Mouse (Mus musculus): ENCODE data around the gene Ankrd39.
"Not testable (repeated sequence)": the region's sequence is repeated elsewhere in the genome, so short reads cannot be mapped to it uniquely, and the experiment has no call there.

The Ankrd39 gene

GRCm38 (mm10) chr1:36554633-36555399, 7.6 kb upstream of the Ankrd39 start:
- DNase-seq (ENCODE audit: low read depth, low spot score): peak; percentile 23

GRCm38 (mm10) chr1:36552506-36552905, 5.3 kb upstream of the Ankrd39 start:
- DNase-seq (ENCODE audit: low read depth, low spot score): no peak

DNA sequence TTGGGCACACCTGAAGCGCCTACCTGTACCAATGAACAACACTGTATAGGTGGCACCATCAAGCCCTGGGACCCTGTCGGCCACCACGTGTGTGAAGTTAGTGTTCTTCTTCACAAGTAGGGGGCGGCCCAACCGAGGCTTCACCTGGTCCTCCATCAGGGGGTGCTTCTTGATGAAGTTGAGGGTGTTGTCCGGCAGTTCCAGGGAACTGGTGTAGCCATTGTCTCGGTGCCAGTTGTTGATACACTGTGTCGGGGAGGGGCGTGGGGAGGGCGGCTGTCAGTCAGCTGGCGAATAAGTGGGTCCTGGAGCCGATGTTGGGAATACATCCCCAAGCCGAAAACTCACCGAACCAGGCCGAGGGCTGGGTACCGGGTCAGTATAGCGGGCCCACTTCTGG, 4.7 kb upstream of the Ankrd39 start:
- DNase-seq (ENCODE audit: low read depth, low spot score): no peak

DNA sequence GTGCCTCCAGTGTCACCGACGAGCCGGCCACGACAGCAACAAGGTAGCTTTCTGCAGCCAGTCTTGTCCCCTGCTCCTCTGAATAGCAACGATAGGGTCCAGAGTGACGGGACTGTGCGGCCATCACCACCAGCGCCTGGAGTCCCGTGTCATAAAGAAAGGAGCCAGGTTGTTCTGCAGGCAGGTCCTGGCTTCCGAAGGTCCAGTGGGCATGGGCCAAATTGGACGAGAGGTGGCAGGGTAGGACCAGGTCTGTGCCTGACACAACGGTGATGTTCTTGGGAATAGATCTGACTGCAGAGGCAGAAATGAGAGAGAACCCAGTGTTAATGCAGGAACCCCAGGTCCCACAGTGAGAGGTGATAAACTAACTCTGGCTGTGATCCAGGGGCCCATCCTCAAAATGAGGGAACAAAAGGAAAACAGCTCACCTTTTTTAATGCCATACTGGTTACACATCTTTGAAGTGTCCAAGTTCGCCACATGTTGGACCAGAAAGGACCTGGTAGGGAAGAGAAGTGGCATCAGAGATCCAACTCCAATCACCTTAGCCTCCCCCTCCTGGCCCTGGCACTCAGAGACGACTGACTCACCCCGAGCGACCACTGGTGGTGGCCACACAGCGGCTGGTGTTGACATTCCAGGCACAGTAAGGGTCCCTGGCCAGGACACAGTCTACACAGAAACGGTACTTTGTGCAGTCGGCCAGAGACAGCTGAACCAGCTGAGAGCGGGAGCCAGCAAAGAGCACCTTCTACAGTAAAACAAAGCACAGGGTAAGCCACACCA, 3.0 kb upstream of the Ankrd39 start:
- no peak for DNase-seq (ENCODE audit: low read depth, low spot score)

- no peak for DNase-seq (ENCODE audit: low read depth, low spot score)
These were observed 2.2 kb upstream of the Ankrd39 start for GRCm38 (mm10) chr1:36549491-36549890.

- DNase-seq (ENCODE audit: low read depth, low spot score): no peak
These were observed 1.5 kb upstream of the Ankrd39 start for GRCm38 (mm10) chr1:36548771-36549170.

DNA sequence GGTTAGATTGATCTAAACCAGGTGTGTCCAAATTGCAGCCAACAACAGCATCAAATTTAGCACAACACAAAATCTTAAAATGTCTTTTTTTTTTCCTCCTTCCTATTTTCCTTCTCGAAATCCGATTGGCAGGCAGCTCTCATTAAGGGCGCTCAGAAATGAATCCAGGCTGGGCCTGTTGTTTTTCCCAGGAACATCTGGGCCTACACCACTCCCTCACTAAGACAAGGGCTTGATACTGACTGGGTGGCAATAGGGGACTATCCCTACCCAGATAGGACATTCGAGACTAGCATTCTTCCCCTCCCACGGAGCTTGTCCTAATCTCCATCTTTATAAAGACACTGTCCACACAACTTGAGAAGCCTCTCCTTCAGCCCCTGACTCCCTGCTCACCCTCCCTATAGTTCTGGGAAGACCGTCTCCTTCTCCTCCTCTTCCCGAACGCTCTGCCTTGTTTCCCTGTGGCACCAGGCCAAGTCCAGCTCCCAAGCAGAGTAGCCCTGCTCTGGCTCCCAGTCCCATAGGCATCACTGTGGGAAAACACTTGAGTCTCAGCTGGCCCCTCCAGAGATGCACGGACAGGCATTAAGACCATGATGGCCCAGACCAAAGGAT, 845 bp upstream of the Ankrd39 start:
- no peak for DNase-seq (ENCODE audit: low read depth, low spot score)

DNA sequence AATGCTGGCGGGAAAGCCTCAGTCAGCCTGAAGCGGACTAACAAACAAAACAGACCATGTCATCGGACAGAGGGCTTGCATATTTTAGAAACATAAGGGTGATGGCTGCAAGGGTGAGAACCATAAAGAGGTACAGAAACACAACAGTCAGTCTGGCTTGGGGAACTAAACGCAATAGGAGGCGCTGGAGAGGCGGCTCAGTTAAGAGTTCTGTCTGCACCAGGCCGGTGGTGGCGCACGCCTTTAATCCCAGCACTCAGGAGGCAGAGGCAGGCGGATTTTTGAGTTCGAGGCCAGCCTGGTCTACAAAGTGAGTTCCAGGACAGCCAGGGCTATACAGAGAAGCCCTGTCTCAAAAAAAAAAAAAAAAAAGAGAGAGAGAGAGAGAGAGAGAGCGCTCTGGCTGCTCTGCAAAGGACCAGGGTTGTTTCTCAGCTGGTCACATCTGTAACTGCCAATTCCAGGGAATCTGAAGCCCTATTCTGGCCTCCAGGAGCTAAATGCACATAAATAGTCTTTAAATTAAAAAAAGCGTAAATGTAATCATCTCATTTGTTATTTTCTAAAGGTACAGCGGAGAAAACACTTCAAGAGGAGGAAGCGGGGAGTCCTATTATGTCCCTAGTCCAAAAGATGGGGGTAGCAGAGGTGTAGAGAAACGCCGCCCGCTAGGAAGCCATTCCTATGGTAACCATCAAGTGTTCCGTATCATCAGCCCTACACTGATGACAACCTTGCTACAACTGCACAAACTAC, 1.2 kb downstream of the Ankrd39 start:
- DNase-seq (ENCODE audit: low read depth, low spot score): no peak

- DNase-seq (ENCODE audit: low read depth, low spot score): no peak
These were observed 1.9 kb downstream of the Ankrd39 start for GRCm38 (mm10) chr1:36545382-36545781.

DNA sequence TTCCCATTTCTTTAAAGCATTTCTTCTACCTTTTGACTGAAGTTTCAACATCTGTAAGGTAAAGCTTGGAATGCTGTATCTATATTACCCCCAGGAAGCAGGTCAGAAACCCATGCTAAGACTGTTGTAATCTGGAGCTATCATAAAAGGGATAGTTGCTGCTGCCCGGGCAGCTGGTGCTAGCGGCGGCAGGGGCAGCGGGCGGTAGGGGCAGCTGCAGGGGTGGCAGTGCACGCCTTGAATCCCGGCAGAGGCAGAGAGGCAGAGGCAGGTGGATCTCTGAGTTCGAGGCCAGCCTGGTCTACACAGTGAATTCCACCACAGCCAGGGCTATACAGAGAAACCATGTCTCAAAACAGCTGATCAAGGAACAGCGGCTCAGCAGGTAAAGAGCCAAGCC, 4.3 kb downstream of the Ankrd39 start:
- no peak for DNase-seq (ENCODE audit: low read depth, low spot score)

GRCm38 (mm10) chr1:36541844-36542243, 5.4 kb downstream of the Ankrd39 start:
- no peak for DNase-seq (ENCODE audit: low read depth, low spot score)

DNA sequence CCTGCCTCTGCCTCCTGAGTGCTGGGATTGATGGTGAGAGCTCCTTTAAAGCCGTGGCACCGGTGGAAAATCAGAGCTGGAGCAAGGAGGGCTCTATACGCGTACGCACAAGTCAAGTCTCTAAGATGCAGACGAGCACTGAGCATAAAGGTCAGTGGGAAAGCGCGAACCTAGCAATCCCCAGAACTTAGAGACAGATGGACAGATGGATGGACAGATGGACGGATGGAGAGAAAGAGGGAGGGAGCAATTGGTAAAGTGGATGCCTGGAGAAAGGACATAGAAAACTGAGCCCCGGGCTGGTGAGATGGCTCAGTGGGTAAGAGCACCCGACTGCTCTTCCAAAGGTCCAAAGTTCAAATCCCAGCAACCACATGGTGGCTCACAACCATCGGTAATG, 6.4 kb downstream of the Ankrd39 start:
- no peak for DNase-seq (ENCODE audit: low read depth, low spot score)

DNA sequence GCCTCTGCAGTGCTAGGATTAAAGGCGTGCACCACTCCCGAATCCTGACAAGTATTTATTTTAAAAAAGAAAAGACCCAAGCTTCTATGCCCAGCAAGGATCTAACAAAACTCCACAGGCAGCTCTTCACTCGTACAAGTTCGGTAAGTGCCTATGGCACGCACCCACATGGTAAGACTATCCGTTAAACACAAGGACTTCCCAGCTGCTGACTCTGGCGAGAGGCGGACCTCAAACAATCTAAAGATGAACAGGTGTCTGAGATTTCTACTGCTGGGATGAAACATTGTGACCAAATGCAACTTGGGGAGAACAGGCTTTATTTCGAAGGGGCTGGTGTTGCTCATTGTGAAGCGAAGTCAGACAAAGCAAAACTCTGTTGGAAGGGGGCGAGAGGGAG, 7.1 kb downstream of the Ankrd39 start:
- no peak for DNase-seq (ENCODE audit: low read depth, low spot score)

DNA sequence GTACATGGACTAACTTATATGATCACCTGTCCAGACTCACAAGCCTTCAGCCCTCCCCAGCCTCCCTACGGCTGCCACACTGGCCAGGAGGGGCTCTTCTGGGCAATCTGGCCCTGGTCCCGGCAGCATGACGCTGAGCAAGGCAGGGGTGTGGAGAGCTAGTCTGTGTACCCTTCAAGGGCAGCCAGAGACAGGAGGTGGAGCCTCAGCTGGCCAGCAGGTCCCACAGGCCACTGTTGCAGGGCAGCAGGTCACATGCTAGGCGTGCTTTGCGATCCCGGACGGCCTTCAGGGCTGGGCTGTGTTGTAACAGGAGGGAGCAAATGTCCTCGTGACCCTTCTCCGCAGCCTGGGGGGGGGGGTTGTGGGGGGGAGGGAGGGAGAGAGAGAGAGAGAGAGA, 8.1 kb downstream of the Ankrd39 start, which contains the start of gene Gm42417:
Gene Gm42417 (minus strand): TSS at position 244 of the 400 bp plus-strand sequence.
- no peak for DNase-seq (ENCODE audit: low read depth, low spot score)

GRCm38 (mm10) chr1:36538727-36539126, 8.5 kb downstream of the Ankrd39 start:
- no peak for DNase-seq (ENCODE audit: low read depth, low spot score)

DNA sequence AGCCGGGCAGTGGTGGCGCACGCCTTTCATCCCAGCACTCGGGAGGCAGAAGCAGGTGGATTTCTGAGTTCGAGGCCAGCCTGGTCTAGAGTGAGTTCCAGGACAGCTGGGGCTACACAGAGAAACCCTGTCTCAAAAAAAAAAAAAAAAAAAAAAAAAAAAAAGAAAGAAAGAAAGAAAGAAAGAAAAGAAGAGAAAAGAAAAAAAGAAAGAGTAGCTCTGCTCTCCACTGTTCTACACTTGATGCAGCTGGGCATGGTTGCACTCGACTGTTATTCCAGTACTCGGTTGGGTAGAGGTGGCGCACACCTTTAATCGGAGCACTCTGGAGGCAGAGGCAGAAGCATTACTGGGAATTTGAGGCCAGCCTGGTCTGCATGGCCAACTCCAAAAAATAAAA, 10.5 kb downstream of the Ankrd39 start, which contains the start of gene Ankrd23:
Gene Ankrd23 (minus strand): TSS at position 101 of the 400 bp plus-strand sequence.
- not testable (repeated sequence) for DNase-seq (ENCODE audit: low read depth, low spot score)

- DNase-seq (ENCODE audit: low read depth, low spot score): no peak
These were observed 10.9 kb downstream of the Ankrd39 start for GRCm38 (mm10) chr1:36536397-36536728.

- DNase-seq (ENCODE audit: low read depth, low spot score): no peak
These were observed 11.5 kb downstream of the Ankrd39 start for GRCm38 (mm10) chr1:36535477-36536396.

DNA sequence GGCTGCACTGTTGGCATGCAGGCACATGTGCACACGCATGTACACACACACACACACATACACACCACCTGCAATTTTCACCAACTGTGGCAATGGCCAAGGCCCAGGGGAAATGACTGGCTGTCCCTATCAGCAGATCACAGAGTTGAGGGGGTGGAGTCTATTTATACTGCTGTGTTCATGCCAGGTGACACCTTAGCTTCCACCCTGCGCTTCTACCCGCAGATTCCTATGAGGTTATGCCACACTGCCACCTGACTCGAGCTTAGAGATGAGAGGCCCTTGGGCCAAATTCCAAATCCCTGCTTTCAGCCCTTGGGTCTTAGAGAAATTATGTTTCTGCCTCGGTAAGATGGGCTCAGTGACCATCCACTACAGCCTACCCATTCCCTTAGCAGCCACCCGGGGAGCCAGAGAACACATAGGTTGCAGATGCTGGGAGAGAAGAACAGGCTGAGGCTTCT, 12.6 kb downstream of the Ankrd39 start:
- no peak for DNase-seq (ENCODE audit: low read depth, low spot score)

DNA sequence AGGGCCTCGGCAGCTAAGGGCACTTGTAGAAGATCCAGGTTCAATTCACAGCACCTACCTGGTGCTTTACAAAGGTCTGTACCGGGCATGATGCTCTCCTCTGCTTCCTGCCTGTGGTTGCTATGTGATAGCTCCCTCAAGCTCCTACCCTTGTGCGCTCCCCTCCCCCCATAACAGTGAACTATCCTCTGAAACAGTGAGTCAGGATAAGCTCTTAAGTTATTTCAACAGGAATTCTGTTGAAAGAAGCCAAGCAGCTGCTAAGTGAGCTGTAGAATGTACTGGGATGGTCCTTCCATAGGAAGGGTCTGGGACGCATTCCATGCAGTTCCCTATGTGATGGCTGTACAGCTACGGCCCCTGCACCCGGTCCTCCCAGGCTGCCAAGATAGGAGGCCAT, 13.7 kb downstream of the Ankrd39 start:
- no peak for DNase-seq (ENCODE audit: low read depth, low spot score)

DNA sequence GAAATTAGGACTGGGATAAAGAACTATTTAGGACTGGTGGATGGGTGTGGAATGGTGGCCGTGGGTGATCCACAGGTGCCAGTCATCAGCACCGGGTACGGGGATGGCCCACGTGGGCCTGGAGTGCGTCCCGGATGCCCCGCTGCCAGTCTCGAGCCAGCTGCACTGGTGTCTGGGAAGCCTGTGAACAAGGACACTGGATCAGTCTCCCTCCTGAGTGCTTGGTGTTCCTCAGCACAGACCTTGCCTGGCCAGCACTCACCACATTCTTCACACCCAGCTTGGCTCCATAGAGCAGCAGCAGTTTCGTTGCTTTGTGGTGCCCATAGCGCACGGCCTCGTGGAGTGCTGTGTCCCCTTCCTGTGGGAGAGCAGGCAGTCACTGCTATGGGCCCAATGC, 15.8 kb downstream of the Ankrd39 start:
- no peak for DNase-seq (ENCODE audit: low read depth, low spot score)

Measured in mesoderm, embryonic 11.5 days (tissue).